Mouse (Mus musculus): ENCODE measurements around the gene Tmem266. TPM values are rescaled to one million over a fixed set of nuclear protein-coding genes. Genes with fewer than 3 reads are reported as not detected.

Tmem266 gene
- polyA plus RNA-seq, 1 experiment from 2014 or later, result 0.18 TPM

Other genes with a start within 250 kb of the Tmem266 start
- gene Ube2q2, start 178.1 kb upstream of the Tmem266 start, polyA plus RNA-seq (2015; fragmentation: Nextera tagmentation; extraction: Ambion mirVana), result 21.2 and 28.8 TPM in 2 replicates
- 55.3 and 56.7 TPM in 2 replicates for gene Fbxo22, start 118.0 kb upstream of the Tmem266 start, polyA plus RNA-seq (2015; fragmentation: Nextera tagmentation; extraction: Ambion mirVana)
- 1.1 and 1.2 TPM in 2 replicates for gene Nrg4, start 69 bp upstream of the Tmem266 start, polyA plus RNA-seq (2015; fragmentation: Nextera tagmentation; extraction: Ambion mirVana)
- 452 and 483 TPM in 2 replicates for gene Etfa, start 185.3 kb downstream of the Tmem266 start, polyA plus RNA-seq (2015; fragmentation: Nextera tagmentation; extraction: Ambion mirVana)
- gene Isl2, start 211.8 kb downstream of the Tmem266 start, polyA plus RNA-seq (2015; fragmentation: Nextera tagmentation; extraction: Ambion mirVana), result 0.54 and 1.00 TPM in 2 replicates

All from heart, embryonic 16.5 days (tissue).